Mouse (Mus musculus) megakaryocyte, embryonic 14.5 days (primary cell): Measurements from ENCODE around the gene Pacrg.

Experiments used
- FLI1 ChIP-seq: IDR thresholded peaks from 2 replicates; pipeline ENCODE4 v1.6.1; 2012; ENCODE audit warnings: low read length, inconsistent platforms, mixed read lengths
- GATA1 ChIP-seq: IDR thresholded peaks from 3 replicates; pipeline ENCODE4 v1.6.1; 2012; ENCODE audit warnings: mixed read lengths, low read length, inconsistent platforms, borderline replicate concordance

DNA sequence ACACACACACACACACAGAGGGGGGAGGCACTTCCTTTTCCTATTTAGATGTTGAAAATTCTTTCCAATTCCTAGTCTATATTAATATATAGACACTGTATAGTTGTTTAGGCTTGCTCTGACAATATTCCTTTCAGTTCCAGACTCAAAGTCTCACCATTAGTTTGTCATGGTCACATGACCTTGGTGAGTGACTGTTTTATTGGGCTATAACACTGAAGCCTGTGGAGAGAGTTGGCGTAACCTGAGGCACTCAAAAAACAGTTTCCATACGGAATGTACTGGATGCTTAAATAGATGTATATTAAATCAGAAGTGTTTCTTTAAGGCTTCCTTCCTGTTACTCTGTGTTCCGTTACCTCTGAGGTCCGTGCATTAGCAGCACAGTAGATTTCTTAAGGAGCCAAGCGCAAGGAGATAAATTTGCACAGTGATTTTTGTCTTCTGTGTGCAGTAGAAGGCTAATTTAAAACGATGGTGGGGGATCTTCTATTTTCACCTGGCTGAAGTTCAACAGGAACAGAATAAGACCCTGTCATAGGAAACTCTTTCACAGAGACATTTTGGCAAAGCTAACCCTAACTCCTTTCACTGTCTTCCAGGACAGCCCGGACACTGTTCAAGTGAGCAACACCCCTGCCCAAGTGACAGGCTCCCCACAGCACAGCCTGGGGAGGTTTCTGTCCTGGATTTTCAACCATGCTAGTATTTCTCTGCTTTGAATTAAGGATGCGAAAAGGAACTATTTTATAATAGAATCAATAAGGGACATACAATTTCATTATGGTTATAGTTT is 349.5 kb downstream of the Pacrg start:
- no peak for TF ChIP-seq GATA1
- no peak for TF ChIP-seq FLI1
